ENCODE assay signal across 8 mouse cellular contexts in the genomic region with DNA sequence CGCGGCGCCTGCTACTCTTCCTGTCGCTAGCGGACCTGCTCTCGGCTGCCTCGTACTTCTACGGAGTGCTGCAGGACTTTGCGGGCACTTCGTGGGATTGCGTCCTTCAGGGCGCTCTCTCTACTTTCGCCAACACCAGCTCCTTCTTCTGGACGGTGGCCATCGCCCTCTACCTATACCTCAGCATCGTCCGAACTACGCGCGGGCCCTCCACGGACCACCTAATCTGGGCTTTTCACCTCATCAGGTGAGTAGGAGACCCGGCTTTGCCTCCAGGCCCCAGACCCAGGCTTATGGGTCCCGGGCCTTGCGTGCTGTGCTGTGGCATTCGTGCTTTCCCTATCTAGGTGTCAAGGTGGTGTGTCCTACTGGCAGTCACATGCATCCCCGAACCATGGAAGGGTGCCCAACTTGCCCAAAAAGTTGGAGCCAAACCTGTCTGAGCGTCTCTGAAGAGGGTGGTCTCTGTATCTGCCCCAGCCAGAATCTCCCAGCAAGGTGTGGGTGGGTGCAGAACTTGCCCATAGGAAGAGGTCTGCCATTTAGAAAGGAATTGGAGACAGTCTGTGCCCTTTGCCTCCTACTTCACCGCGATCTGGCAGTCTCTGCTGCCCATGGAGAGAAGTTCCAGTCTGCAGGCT. TPM values are rescaled to one million over a fixed set of nuclear protein-coding genes. Genes with fewer than 3 reads are reported as not detected.
DNase-seq lines count a peak whose midpoint lies in the region; ATAC-seq lines count a peak whose summit lies in the region.

No protein-coding gene starts in this region.

- DNase-seq in kidney, postnatal 10 days: no peak
- no peak for DNase-seq in embryonic facial prominence, embryonic 10.5 days (ENCODE audit: low spot score)
- no peak for DNase-seq in right cerebral cortex, postnatal 14 days
- no peak for DNase-seq in gastrocnemius, postnatal 14 days

- ATAC-seq in kidney, embryonic 14.5 days (ENCODE audit: low FRiP score, low TSS enrichment): no peak; the same call in 1 of the 2 replicates
- ATAC-seq in hindbrain, embryonic 16.5 days: no peak
- no peak; the same call in 1 of the 2 replicates for ATAC-seq in midbrain, embryonic 16.5 days
- no peak for ATAC-seq in CD4-positive, CD25-positive, alpha-beta regulatory T cell, adult 4 months

- intact Hi-C loops in gastrocnemius, postnatal 14 days (cut with DNase I; ENCODE audit: low total_unique reads): no loop called here

- H3K36me3 ChIP-seq in kidney, embryonic 14.5 days (ENCODE audit: control insufficient read depth, insufficient read depth, low read length): no peaks in the 10 kb centered on the region
- H3K36me3 ChIP-seq in embryonic facial prominence, embryonic 10.5 days (replicated peaks): no peaks in the 10 kb centered on the region
- no peaks in the 10 kb centered on the region for H3K36me3 ChIP-seq in hindbrain, embryonic 16.5 days (ENCODE audit: control insufficient read depth, insufficient read depth, low read length)
- H3K36me3 ChIP-seq in midbrain, embryonic 16.5 days (ENCODE audit: control insufficient read depth, insufficient read depth, low read length): no peaks in the 10 kb centered on the region

- H3K9ac ChIP-seq in kidney, embryonic 14.5 days (ENCODE audit: low read depth, low read length): peak overlapping the region; percentile 50
- peak overlapping the region; percentile 74 for H3K9ac ChIP-seq in hindbrain, embryonic 16.5 days (ENCODE audit: low read depth, low read length)
- peak overlapping the region; percentile 68 for H3K9ac ChIP-seq in midbrain, embryonic 16.5 days (ENCODE audit: low read depth, low read length)

- peaks cover 5% of the 10 kb centered on the region; the same call in 1 of the 2 replicates for H3K4me1 ChIP-seq in kidney, embryonic 14.5 days (ENCODE audit: control insufficient read depth, insufficient read depth, low read length)
- peaks cover 27% of the 10 kb centered on the region for H3K4me1 ChIP-seq in embryonic facial prominence, embryonic 10.5 days
- peaks cover 11% of the 10 kb centered on the region for H3K4me1 ChIP-seq in hindbrain, embryonic 16.5 days (ENCODE audit: control insufficient read depth, insufficient read depth, low read depth, low read length)
- H3K4me1 ChIP-seq in midbrain, embryonic 16.5 days (ENCODE audit: control insufficient read depth, insufficient read depth, low read length): peaks cover 10% of the 10 kb centered on the region

- H3K27ac ChIP-seq in kidney, embryonic 14.5 days (ENCODE audit: low read depth, low read length): no peak overlapping the region
- H3K27ac ChIP-seq in embryonic facial prominence, embryonic 10.5 days (replicated peaks): peak overlapping the region; percentile 77
- H3K27ac ChIP-seq in hindbrain, embryonic 16.5 days (ENCODE audit: low read depth, low read length): no peak overlapping the region
- no peak overlapping the region for H3K27ac ChIP-seq in midbrain, embryonic 16.5 days (ENCODE audit: low read length)

- peak overlapping the region; percentile 51 for H3K4me3 ChIP-seq in kidney, embryonic 14.5 days (ENCODE audit: low read length)
- H3K4me3 ChIP-seq in embryonic facial prominence, embryonic 10.5 days: peak overlapping the region; percentile 72
- peak overlapping the region; percentile 71 for H3K4me3 ChIP-seq in hindbrain, embryonic 16.5 days (ENCODE audit: low read length)
- H3K4me3 ChIP-seq in midbrain, embryonic 16.5 days (ENCODE audit: low read depth, low read length): peak overlapping the region; percentile 60

- 0 out of 2 replicates have a peak, but pooled peaks cover 5% of the 10 kb centered on the region for H3K27me3 ChIP-seq in kidney, embryonic 14.5 days (ENCODE audit: control insufficient read depth, insufficient read depth, low read length)
- H3K27me3 ChIP-seq in embryonic facial prominence, embryonic 10.5 days (replicated peaks; ENCODE audit: low read depth, poor library complexity, severe bottlenecking): peaks cover 55% of the 10 kb centered on the region
- no peaks in the 10 kb centered on the region; the same call in 1 of the 2 replicates for H3K27me3 ChIP-seq in hindbrain, embryonic 16.5 days (replicated peaks; ENCODE audit: control insufficient read depth, insufficient read depth, low read length)
- peaks cover 25% of the 10 kb centered on the region for H3K27me3 ChIP-seq in midbrain, embryonic 16.5 days (ENCODE audit: control insufficient read depth, insufficient read depth, low read depth, low read length)

- peak overlapping the region; percentile 78 for H3K4me2 ChIP-seq in kidney, embryonic 14.5 days (replicated peaks; ENCODE audit: low read depth, low read length)
- H3K4me2 ChIP-seq in hindbrain, embryonic 16.5 days (ENCODE audit: low read length): peak overlapping the region; percentile 100
- H3K4me2 ChIP-seq in midbrain, embryonic 16.5 days (ENCODE audit: low read length): peak overlapping the region; percentile 84

- WGBS in kidney, embryonic 14.5 days: 19% methylated on average over 29 of the region's 29 CpGs
- 15% methylated on average over 29 of the region's 29 CpGs for WGBS in embryonic facial prominence, embryonic 10.5 days
- WGBS in hindbrain, embryonic 16.5 days: 14% methylated on average over 29 of the region's 29 CpGs
- WGBS in midbrain, embryonic 16.5 days: 14% methylated on average over 28 of the region's 29 CpGs

- 0 out of 2 replicates have a peak, but pooled peaks cover 5% of the 10 kb centered on the region for H3K9me3 ChIP-seq in kidney, embryonic 14.5 days (ENCODE audit: control insufficient read depth, low read length)
- peaks cover 5% of the 10 kb centered on the region for H3K9me3 ChIP-seq in embryonic facial prominence, embryonic 10.5 days
- no peaks in the 10 kb centered on the region for H3K9me3 ChIP-seq in hindbrain, embryonic 16.5 days (ENCODE audit: control insufficient read depth, low read length)
- no peaks in the 10 kb centered on the region for H3K9me3 ChIP-seq in midbrain, embryonic 16.5 days (replicated peaks; ENCODE audit: control insufficient read depth, low read length, poor library complexity, severe bottlenecking)

RNA-seq across cellular contexts. Expression of gene Gpr157, which starts 0.8 kb away (rescaled TPM):
- 0.20 and 0.24 TPM in 2 replicates for polyA plus RNA-seq in kidney, embryonic 14.5 days (2014; fragmentation: Nextera tagmentation; extraction: Ambion mirVana)
- polyA plus RNA-seq in embryonic facial prominence, embryonic 10.5 days (2016; fragmentation: Nextera tagmentation; extraction: Ambion mirVana): 0.49 and 0.55 TPM in 2 replicates
- polyA plus RNA-seq in hindbrain, embryonic 16.5 days (2015; fragmentation: Nextera tagmentation; extraction: Ambion mirVana): 0.50 and 0.54 TPM in 2 replicates
- polyA plus RNA-seq in midbrain, embryonic 16.5 days (2015; fragmentation: Nextera tagmentation; extraction: Ambion mirVana): 0.26 and 0.34 TPM in 2 replicates
- under 1 TPM; 0.15 to 0.30 TPM for polyA plus RNA-seq in CD4-positive, CD25-positive, alpha-beta regulatory T cell, adult 4 months (2017; shearing (Covaris generic))
- total RNA-seq in gastrocnemius, postnatal 14 days (2021): 10 to 100 TPM; 19.3 to 20.2 TPM

RNA-seq across cellular contexts. Expression of gene Slc2a5, which starts 31.1 kb away (rescaled TPM):
- 0.91 and 2.2 TPM in 2 replicates for polyA plus RNA-seq in kidney, embryonic 14.5 days (2014; fragmentation: Nextera tagmentation; extraction: Ambion mirVana)
- polyA plus RNA-seq in embryonic facial prominence, embryonic 10.5 days (2016; fragmentation: Nextera tagmentation; extraction: Ambion mirVana): 1.4 and 1.7 TPM in 2 replicates
- 2.8 and 3.0 TPM in 2 replicates for polyA plus RNA-seq in hindbrain, embryonic 16.5 days (2015; fragmentation: Nextera tagmentation; extraction: Ambion mirVana)
- 2.1 and 2.9 TPM in 2 replicates for polyA plus RNA-seq in midbrain, embryonic 16.5 days (2015; fragmentation: Nextera tagmentation; extraction: Ambion mirVana)
- not detected for polyA plus RNA-seq in CD4-positive, CD25-positive, alpha-beta regulatory T cell, adult 4 months (2017; shearing (Covaris generic))
- under 1 TPM; 0.49 to 0.58 TPM for total RNA-seq in gastrocnemius, postnatal 14 days (2021)
